ENCODE assay signal across 10 mouse cellular contexts in the genomic region with DNA sequence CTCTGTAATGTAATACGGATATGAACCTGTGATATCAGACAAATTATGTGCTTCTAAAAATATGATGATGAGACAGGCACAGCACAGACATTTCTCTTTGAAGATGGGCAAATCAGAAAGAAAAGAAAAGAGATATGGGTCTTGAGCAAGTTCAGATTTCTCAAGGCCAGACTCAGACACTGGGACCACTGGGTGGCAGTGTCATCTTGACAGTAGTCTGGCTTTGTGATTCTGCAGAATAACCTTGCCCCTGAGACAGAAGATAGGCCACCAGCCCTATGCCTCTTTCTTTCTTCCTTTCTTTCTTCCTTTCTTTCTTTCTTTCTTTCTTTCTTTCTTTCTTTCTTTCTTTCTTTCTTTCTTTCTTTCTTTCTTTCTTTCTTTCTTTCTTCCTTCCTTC.
DNase-seq lines count a peak whose midpoint lies in the region; ATAC-seq and TF ChIP-seq lines count a peak whose summit lies in the region.
"Had no signal": no experiment of that assay in that cellular context is flagged by ENCODE, and none has a peak within 500 bp of the region (broad histone marks: within the 10 kb centered on the region; RNA-seq: fewer than 3 reads in every experiment).

No protein-coding gene starts in this region.

- no peak overlapping the region for H3K4me3 ChIP-seq in heart, postnatal 0 days (ENCODE audit: low read depth, low read length)
- no peak overlapping the region for H3K4me3 ChIP-seq in midbrain, postnatal 0 days (ENCODE audit: low read depth, low read length)
- no peak overlapping the region for H3K4me3 ChIP-seq in midbrain, embryonic 16.5 days (ENCODE audit: low read depth, low read length)
- H3K4me3 ChIP-seq: midbrain, embryonic 13.5 days had no signal

- H3K27me3 ChIP-seq in heart, postnatal 0 days (ENCODE audit: control insufficient read depth, insufficient read depth, low read length), result no peaks in the 10 kb centered on the region
- H3K27me3 ChIP-seq in midbrain, postnatal 0 days (ENCODE audit: insufficient read depth, low read length), result no peaks in the 10 kb centered on the region
- no peaks in the 10 kb centered on the region for H3K27me3 ChIP-seq in midbrain, embryonic 16.5 days (ENCODE audit: control insufficient read depth, insufficient read depth, low read depth, low read length)
- H3K27me3 ChIP-seq: midbrain, embryonic 13.5 days had no signal

- DNase-seq in heart, postnatal 0 days (ENCODE audit: low spot score), result no peak
- no peak for DNase-seq in heart, postnatal 25 days (ENCODE audit: low spot score)
- DNase-seq in midbrain, postnatal 0 days (ENCODE audit: low spot score), result peak; percentile 78
- DNase-seq in cerebellum, adult 8-10 months, result peak; percentile 23
- peak; percentile 69 for DNase-seq in retina, embryonic 14.5 days (ENCODE audit: low spot score)
- DNase-seq in thymus, adult 18-20 months, result no peak
- DNase-seq in spleen, postnatal 14 days (ENCODE audit: low spot score in 2 of 2), result no peak
- DNase-seq: thymus, adult 2 months had no signal

- peak; percentile 44 for TF ChIP-seq CTCF in heart, postnatal 0 days (IDR thresholded peaks at IDR 0.05; ENCODE audit: low read depth)
- TF ChIP-seq CTCF in midbrain, postnatal 0 days (IDR thresholded peaks at IDR 0.05), result peak; percentile 74

- ATAC-seq in heart, postnatal 0 days (ENCODE audit: insufficient read depth, low read depth), result no peak
- ATAC-seq in midbrain, postnatal 0 days (ENCODE audit: low FRiP score), result no peak
- no peak for ATAC-seq in midbrain, embryonic 16.5 days
- ATAC-seq: midbrain, embryonic 13.5 days had no signal

- H3K4me1 ChIP-seq in heart, postnatal 0 days (ENCODE audit: control insufficient read depth, insufficient read depth), result no peaks in the 10 kb centered on the region
- no peaks in the 10 kb centered on the region for H3K4me1 ChIP-seq in midbrain, postnatal 0 days (ENCODE audit: insufficient read depth, low read length)
- H3K4me1 ChIP-seq in midbrain, embryonic 16.5 days (ENCODE audit: control insufficient read depth, insufficient read depth, low read length), result no peaks in the 10 kb centered on the region
- H3K4me1 ChIP-seq: midbrain, embryonic 13.5 days had no signal

- no peak overlapping the region for H3K9ac ChIP-seq in heart, postnatal 0 days (replicated peaks; ENCODE audit: low read depth, low read length)
- no peak overlapping the region for H3K9ac ChIP-seq in midbrain, postnatal 0 days (replicated peaks; ENCODE audit: low read length, poor library complexity, severe bottlenecking)
- H3K9ac ChIP-seq in midbrain, embryonic 16.5 days (ENCODE audit: low read depth, low read length), result no peak overlapping the region
- H3K9ac ChIP-seq: midbrain, embryonic 13.5 days had no signal

- intact Hi-C loops in heart, postnatal 25 days (cut with DNase I), result no loop called here

- no peaks in the 10 kb centered on the region for H3K36me3 ChIP-seq in heart, postnatal 0 days (replicated peaks; ENCODE audit: control insufficient read depth, insufficient read depth, low read length)
- H3K36me3 ChIP-seq in midbrain, postnatal 0 days (ENCODE audit: insufficient read depth, low read length), result no peaks in the 10 kb centered on the region
- H3K36me3 ChIP-seq in midbrain, embryonic 16.5 days (ENCODE audit: control insufficient read depth, insufficient read depth, low read length), result no peaks in the 10 kb centered on the region
- H3K36me3 ChIP-seq: midbrain, embryonic 13.5 days had no signal

- H3K27ac ChIP-seq in heart, postnatal 0 days (ENCODE audit: low read depth), result no peak overlapping the region
- no peak overlapping the region for H3K27ac ChIP-seq in midbrain, postnatal 0 days (ENCODE audit: low read depth, low read length)
- H3K27ac ChIP-seq in midbrain, embryonic 16.5 days (ENCODE audit: low read length), result no peak overlapping the region
- H3K27ac ChIP-seq: midbrain, embryonic 13.5 days had no signal

- WGBS in heart, postnatal 0 days, result 62% methylated on average over 1 of the region's 1 CpGs
- WGBS in midbrain, postnatal 0 days, result 82% methylated on average over 1 of the region's 1 CpGs
- WGBS in midbrain, embryonic 16.5 days, result 92% methylated on average over 1 of the region's 1 CpGs

- no peak for TF ChIP-seq EP300 in heart, postnatal 0 days (IDR thresholded peaks at IDR 0.05; ENCODE audit: low read depth)

- H3K9me3 ChIP-seq in heart, postnatal 0 days (replicated peaks; ENCODE audit: control insufficient read depth, low read length), result no peaks in the 10 kb centered on the region
- H3K9me3 ChIP-seq in midbrain, postnatal 0 days (ENCODE audit: low read length), result no peaks in the 10 kb centered on the region
- no peaks in the 10 kb centered on the region for H3K9me3 ChIP-seq in midbrain, embryonic 16.5 days (replicated peaks; ENCODE audit: control insufficient read depth, low read length, poor library complexity, severe bottlenecking)
- H3K9me3 ChIP-seq: midbrain, embryonic 13.5 days had no signal

- no peak overlapping the region for H3K4me2 ChIP-seq in heart, postnatal 0 days (ENCODE audit: low read depth, low read length)
- no peak overlapping the region for H3K4me2 ChIP-seq in midbrain, postnatal 0 days (ENCODE audit: low read depth, low read length, poor library complexity, severe bottlenecking)
- H3K4me2 ChIP-seq in midbrain, embryonic 16.5 days (ENCODE audit: low read length), result no peak overlapping the region
- H3K4me2 ChIP-seq: midbrain, embryonic 13.5 days had no signal

Comparison
In these comparisons a context has a peak if more than half of its experiments do, and no peak if none do; other contexts are left out.
1. DNase-seq: peak in midbrain, postnatal 0 days (single experiment), cerebellum, adult 8-10 months (single experiment) and retina, embryonic 14.5 days (single experiment); none in heart, postnatal 0 days (single experiment), heart, postnatal 25 days (single experiment), thymus, adult 18-20 months (0 of 2) and spleen, postnatal 14 days (0 of 2).